Mouse (Mus musculus) ovary, postnatal 14 days (tissue): Measurements from ENCODE around the gene Tmeff1.
"Not testable (repeated sequence)": the region's sequence is repeated elsewhere in the genome, so short reads cannot be mapped to it uniquely, and the experiment has no call there.

Experiments used
- DNase-seq: peaks from one replicate; pipeline ENCODE4 v3.0.0; 2022; ENCODE audit warnings: low spot score

Tmeff1 gene

DNA sequence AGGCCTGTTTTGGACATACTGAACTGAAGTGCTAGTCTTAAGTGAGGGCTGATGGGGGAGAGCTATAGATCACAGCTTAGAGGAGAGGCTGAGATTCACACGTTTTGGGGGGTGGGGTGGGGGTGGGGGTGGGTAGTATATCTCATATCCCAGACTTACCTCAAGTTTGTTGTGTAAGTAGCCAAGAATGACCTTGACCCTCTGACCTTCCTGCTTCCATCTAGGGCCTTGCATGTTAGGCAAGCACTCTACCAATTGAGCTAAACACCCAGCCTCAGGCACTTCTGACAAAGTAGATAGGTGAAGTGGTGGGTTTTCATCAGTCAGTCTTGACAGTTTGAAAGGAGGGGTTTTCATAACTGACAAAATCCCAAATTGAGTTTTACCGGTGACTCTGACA is 92.8 kb downstream of the Tmeff1 start:
- DNase-seq: no peak

DNA sequence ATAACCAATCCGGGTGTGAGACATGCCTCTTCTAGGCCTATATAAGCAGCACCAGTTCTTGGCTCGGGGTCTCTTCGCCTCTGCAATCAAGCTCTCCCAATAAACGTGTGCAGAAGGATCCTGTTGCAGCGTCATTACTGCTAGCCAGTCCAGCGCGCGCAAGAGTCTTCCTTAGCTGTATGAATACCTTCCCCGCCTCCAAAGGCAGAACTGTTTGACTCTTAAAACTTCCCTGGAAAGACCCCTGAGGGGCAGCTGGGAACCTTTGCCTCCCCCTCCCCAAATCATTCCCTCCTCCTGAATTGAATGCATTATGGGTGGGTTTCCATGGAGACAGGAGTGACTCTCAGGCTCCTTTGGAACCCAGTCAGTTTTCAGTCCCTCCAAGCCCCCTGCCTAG is 93.8 kb downstream of the Tmeff1 start:
- no peak for DNase-seq

DNA sequence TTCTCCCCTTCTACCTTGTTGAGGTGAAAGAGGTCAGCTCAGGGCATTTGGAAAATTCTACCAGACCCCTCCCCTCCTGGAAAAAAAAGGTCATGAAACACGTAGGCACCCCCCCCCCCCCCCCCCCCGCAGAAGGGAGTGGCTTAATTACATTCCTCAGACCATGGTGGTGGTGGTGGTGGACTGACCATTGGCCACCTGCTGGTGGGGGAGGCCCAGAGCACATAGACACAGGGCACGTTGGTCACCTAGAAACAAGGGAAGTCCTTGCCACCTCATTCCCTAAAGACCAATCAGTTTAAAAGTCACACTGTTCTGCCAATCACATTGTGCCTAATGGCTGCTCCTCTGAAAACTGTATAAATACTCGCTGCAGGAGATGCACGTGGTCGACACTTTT is 94.8 kb downstream of the Tmeff1 start:
- DNase-seq: not testable (repeated sequence)

DNA sequence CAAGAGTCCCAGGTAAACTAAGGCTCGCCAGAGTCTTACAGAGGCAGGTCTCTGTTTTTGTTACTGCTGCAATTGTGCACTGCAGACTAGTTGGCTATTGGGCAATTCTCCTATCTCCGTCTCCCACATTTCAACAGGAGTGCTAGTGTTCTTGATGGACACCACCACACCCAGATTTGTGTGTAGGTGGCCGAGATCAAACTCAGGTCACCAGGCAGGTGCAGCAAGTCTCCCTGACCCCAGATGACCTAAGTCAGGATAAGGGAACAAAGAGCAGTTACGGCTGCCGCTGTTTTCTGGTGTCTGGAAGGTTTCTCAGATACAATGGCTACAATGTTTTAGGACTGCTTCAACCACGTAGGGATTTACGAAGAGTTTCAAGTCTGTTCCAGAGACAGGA is 95.2 kb downstream of the Tmeff1 start:
- DNase-seq: no peak

DNA sequence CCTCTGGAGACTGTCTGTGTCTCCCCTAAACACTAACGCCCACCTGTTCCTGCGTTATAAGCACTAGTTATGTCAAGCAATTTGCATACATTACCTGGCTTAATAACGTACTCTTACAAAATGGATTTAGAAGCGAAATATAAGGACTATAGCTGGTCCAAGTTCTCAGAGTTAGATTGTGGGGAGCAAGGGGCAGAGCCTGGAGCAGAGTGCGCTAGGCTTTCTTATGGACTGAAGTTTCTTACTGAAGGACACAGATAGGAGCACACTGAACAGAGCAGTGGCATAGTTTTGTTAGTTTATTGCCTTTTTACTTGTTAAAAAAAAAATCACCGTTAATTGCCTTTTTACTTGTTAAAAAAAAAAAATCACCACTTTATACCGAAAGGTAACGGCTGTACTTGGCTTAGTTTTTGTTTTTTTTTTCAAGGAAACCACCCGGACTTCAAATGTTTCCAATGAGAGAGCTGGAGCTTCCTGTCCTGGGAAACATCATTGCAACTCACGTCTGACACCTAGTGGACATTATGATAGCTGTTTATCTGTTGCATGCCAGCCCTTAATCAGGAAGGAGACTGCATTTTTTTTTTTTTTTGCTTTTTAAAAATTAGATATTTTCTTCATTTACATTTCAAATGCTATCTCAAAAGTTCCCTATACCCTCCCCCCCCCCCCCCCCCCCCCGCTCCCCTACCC is 95.8 kb downstream of the Tmeff1 start:
- DNase-seq: no peak

GRCm38 (mm10) chr4:48683126-48683525 is 98.2 kb downstream of the Tmeff1 start:
- DNase-seq: no peak

GRCm38 (mm10) chr4:48683633-48684209 is 98.7 kb downstream of the Tmeff1 start:
- not testable (repeated sequence) for DNase-seq

- DNase-seq: no peak
Observed at GRCm38 (mm10) chr4:48684593-48685187, 99.7 kb downstream of the Tmeff1 start.

DNA sequence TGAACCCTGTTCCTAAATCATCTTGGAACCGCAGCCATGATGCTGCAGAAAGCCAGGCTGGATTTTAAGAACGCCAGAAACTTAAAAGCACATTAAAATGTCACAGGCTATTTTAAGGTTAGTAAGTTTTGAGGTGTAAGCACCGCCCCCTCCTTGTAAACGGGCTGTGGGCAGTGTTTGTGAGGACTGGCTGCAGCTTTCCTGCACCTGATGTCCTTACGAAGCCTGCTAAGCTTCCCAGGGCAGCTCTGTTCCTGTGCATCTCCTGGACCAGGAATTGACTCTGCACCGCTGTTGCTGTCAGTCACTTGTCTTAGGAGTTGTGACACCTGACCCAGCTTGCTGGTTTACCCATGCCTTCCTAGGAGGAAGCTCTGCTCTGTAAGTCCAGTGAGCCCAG is 103.2 kb downstream of the Tmeff1 start:
- DNase-seq: no peak

- no peak for DNase-seq
Observed at GRCm38 (mm10) chr4:48690640-48691039, 105.7 kb downstream of the Tmeff1 start.

DNA sequence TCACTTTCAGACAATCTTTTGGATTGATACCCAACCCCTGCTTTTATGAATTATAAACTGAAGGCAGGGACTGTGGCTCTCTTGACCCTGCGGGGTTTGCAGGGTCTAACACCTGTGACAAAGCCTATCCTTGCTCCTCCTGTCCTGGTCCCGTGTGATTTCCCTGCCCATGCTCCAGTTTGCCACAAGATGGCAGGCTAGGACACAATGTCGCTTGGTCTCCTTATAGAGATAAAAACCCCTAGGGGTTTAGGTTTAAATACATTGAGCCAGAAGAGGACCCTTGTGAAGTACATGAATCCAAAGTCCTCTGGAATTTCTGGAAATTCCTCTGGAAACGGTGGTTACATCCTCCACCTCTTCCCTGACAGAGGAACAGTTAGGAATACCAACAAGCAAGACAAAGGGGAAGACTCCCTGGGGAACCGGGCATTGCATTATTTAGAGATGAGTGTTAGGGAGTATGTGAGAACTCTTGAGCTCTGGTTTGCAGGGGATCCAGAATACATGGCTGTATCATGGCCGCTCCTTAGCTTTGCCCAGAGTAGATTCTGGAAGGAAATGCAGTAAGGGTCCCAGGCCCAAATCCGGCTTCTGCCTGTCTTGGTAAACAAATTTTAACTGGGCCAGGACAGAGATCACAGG is 106.9 kb downstream of the Tmeff1 start:
- no peak for DNase-seq

GRCm38 (mm10) chr4:48692736-48693292 is 107.8 kb downstream of the Tmeff1 start:
- no peak for DNase-seq

GRCm38 (mm10) chr4:48696706-48697105 is 111.7 kb downstream of the Tmeff1 start:
- DNase-seq: no peak

- no peak for DNase-seq
Observed at GRCm38 (mm10) chr4:48697302-48697701, 112.3 kb downstream of the Tmeff1 start.
